Mouse (Mus musculus) heart, postnatal 10 days (tissue): ENCODE measurements around the gene Arid3a. TPM values are rescaled to one million over a fixed set of nuclear protein-coding genes. Genes with fewer than 3 reads are reported as not detected.

ENCODE experiments used
- DNase-seq, 2 experiments: peaks; one replicate each; pipeline ENCODE4 v3.0.0; 2021
- intact Hi-C: fragments of 180-260 bp; cut with DNase I; formaldehyde crosslinking; loops from one replicate; pipeline ENCODE4 v1.15.1; 2025
- total RNA-seq, 2 experiments: library from RNA; stranded (reverse); gene quantifications; 2 replicates each; pipeline ENCODE4 v1.2.3; 2021

Arid3a gene
- total RNA-seq, 2 experiments from 2014 or later: 3.1 to 3.2 TPM

DNA sequence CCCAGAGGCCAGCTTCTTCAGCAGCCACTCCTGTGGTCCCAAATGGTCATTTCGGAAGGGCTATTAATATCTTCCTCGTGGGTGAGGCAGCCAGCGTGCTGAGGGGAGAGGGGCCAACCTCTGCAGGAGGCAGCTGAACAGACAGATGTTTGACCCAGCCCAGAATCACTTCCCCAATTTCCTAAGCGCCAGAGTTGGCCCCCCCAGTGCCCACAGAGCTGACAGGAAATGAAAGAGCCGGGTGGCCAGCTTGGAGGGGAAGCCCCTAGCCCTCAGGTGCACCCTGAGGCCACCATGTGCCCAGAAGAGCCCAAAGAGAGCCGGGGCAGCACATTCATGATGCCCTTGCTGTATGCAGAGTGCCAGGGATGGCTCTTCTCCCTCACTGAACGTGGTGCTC lies 13.9 kb downstream of the Arid3a start:
- DNase-seq: peak; percentile 41 to 47
- intact Hi-C loops: no loop called here

DNA sequence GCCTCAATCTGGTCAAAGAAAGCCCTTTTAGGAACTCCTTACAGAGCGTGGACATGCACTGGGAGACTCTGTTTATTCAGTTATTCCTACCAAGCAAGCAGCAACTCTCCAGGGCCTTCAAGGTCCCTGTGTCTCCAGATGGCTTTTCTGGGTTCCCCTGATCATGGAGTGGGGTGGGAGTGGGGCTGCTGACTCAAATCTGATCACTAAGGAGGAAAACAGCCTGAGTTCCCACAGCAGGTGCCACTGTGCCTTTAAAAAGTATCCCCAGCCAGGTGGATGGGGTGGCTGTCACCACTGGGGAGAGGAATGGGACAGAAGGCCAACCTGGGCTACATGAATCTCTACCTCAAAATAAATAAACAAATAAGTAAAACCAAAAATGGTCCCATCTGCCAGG lies 16.1 kb downstream of the Arid3a start:
- intact Hi-C loops: no loop called here
- no peak for DNase-seq

DNA sequence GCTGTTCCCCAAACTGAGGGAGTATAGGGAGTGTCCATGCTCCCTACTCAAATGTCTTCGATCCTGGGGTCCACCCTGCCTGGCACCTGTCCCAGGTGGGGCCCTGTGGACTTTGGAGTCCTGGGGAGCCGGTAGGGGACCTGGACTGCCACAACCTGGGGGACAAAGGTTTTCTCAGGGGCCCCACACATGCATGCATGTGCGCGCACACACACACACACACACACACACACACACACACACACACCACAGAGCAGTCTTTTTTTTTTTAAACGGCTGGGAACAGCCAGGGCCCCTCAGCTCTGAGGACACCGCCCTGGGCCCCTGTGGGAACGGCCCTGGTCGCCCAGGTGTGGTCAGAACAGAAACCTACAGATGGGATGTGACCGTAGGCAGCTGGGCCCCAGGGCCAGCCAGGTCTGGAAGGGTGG lies 16.6 kb downstream of the Arid3a start:
- intact Hi-C loops: no loop called here

DNA sequence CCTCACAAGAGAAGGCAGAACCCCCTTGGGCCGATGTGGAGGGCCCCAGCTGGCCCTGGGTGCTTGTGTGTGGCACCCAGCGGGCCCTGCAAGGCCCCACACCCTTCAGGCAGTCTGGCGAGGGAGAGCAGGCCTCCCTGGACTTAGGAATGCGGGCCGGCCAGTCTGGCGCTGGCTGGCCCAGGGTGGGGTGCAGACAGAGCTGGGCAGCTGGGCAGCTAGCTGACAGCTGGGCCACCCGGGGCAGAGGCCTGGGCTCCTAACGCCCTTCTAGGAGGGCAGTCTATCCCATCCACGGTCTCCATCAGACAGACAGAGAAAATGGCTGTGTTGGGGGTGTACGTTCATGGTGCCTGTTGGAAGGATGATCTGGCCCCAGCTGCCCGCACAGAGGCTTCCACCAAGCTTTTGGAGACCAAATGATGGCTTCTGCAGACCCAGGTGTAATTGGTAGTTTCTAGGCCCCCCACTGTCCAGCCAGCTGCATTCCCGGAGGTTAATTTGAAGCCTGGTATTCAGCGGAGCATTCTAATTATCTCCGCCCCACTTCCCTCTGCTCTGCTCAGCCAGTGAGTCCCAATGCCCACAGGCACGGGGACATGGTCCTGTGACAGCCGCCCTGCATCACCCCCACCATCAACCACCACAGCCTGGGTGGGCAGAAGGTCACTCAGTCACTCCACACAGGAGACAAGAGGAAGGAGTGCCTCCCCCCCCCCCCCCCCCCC lies 18.8 kb downstream of the Arid3a start:
- intact Hi-C loops: no loop called here

More for the DNA sequence above, 16.6 kb downstream of the Arid3a start:
- DNase-seq: no peak

DNA sequence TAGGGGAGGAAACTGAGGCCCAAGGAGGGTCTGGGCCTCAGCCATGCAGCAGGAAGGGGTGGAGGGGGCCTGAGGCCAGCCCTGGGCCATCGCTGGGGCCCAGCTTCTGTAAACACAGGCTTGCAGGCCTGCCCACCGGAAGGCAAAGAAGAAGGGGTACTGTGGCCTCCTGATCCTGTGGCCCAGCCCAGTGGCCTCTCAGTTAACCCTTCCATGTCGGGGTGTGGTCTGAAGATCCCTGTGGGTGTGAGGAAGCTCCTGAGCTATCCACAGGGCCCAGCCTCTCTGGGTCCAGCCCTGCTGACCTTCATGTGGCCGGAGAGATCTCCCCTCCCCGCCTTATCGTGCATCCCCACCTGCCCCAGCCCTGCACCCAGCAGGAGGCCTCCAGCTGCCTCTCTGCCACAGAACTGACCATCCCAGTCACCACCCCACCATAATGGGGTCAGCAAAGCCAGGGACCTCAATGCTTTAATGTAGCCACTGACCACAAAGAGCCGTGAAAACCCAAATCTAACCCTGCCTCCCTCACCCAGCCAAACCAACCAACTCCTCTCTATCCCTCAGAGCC lies 20.0 kb downstream of the Arid3a start:
- intact Hi-C loops: no loop called here
- no peak for DNase-seq

More for the DNA sequence above, 18.8 kb downstream of the Arid3a start:
- no peak for DNase-seq

DNA sequence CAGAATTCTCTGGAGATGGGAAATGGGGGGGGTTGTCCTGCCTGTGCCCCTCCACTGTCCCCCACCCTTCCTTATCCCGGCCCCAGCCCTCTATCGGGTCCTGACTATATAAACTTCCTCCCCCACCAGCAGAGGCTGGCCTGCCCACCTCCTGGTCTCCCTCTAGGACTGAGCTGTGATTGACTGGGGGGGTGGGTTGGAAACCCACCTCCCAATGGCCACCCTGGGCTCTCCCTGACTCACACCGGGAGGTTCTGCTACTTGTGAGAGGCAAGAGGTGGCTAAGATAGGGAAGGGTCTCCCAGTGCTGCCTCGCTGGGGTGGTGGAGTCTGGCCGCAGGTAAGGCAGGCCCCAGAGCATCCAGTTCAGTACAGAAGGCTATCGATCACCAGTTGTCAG lies 20.7 kb downstream of the Arid3a start:
- intact Hi-C loops: no loop called here
- DNase-seq: no peak

DNA sequence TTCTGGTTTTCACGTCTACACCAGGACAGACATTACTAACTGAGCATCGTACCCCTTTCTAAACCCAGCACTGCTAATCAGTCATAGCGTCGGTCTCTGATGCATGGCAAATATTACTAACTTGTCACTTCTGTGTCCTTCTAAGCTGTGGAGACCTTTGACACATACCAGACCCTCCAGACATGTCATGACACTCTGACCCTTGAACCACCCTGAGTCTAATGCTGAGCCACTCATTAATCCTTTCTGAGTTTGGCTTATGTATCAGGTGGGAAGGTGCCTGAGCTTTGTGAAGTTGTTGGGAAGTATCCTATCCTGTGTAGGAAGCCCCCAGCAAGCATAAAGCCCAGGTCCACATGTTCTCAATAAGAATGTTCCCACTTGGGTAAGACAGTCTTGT lies 23.0 kb downstream of the Arid3a start:
- DNase-seq: no peak
- intact Hi-C loops: no loop called here

DNA sequence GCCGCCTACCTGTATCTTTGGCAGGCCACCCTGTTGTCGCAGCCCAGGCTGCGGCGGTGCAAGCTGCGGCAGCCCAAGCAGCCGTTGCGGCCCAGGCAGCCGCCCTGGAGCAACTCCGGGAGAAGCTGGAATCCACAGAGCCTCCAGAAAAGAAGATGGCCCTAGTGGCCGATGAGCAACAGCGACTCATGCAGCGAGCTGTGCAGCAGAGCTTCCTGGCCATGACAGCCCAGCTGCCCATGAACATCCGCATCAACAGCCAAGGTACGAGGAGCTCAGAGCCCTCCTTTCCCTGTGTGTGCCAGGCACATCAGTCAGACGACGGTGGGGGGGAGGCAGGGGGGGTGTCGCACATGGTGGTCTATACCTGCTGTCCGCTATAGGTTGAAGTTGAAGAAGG lies 23.8 kb downstream of the Arid3a start:
- no peak for DNase-seq
- intact Hi-C loops: no loop called here

DNA sequence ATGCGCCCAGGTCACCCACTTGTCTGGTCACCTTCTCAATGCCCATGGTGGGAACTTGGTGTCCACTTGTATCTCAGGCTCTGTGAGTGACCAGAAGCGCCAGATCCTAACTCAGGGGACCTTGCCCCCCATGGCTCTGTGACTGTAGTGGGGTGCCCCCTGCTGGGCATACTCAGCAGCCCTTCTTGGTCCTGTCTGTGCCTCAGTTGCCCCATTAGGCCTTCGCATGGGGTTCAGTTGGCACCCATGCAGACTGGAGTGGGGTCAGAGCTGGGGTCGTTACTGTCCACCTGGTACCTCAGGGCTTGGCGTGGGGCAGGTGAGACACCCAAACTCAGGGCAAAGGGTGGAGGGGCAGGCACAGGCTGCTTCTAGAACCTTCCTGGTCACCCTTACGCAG lies 27.1 kb downstream of the Arid3a start:
- DNase-seq: no peak
- intact Hi-C loops: no loop called here

DNA sequence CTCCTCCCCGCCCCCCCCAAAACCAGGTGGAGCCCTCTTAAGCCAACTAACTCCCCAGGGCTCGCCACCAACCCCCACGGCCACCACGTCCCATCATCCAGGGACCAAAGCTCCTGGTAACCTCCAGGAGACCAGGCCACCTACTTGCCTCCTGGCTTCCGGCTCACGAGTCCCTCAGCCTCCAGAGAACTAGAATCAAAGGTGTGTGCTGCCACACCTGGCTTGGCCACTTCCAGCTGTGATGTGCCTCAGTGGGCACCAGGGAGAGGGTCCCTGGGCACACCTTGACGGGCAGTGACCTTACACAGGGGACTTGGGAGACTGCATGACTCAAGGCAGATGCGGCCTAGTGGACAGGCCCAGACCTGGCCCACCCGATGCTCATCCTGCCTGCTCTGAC lies 28.8 kb downstream of the Arid3a start:
- DNase-seq: no peak
- intact Hi-C loops: no loop called here

DNA sequence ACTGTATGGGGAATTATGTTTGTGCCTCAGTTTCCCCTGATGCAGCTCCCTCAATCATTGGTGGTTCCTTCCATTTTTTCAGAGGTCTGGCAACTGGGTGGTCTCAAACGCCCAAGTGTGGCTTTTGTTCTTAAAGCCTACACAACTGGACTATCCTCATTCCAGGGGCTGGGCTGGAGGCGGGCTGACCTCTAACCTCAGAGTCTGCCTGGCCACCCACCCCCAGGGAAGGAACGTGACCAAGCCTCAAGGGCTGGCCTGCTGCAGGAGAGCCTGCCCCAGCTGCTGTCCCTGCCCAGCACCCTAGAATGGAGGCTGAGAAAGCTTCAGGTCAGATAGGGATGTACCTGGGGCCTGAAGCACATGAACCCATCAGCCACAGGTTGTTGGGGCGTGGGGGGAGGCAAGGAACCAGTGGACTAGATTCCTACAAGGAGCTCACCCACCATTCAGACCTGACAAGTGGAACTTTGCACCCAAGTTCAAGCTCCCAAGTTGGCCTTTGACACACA lies 29.9 kb downstream of the Arid3a start:
- intact Hi-C loops: no loop called here
- no peak for DNase-seq

DNA sequence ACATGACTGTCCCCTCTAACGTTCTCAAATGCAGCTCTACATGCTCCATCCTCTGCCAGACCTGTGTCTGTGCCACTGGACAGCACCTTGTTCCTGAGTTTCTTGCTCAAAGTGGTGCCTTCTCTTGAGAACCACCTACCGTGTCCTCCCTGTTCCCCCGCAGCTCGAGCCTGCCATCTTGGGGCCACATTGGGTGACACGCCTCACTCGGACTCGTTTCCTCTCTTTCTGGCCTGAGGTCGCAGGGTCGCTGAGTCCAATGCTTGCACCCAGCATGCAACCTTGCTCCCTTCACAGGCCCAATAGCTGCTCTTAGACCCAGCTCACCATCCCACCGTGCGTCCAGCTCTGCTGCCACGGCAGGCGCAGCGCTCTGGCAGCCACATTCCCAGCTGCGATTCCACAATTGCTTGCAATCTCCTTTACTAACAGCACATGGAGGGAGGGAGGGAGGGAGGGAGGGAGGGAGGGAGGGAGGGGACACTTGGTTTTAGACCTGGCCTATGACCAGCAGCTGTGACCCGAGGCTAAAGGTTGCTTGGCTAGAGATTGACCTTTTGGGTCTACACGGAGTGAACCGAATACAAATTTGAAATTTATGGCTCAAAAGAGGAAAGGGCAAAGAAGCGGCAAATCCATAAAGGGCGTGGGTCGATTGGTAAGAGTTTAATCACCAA lies 31.4 kb downstream of the Arid3a start:
- DNase-seq: peak; percentile 85 to 92
- intact Hi-C loops: loop anchor here (1.0 to 2.0 kb wide), 3 partner anchors 33 to 123 kb away; no protein-coding TSS in a partner anchor

DNA sequence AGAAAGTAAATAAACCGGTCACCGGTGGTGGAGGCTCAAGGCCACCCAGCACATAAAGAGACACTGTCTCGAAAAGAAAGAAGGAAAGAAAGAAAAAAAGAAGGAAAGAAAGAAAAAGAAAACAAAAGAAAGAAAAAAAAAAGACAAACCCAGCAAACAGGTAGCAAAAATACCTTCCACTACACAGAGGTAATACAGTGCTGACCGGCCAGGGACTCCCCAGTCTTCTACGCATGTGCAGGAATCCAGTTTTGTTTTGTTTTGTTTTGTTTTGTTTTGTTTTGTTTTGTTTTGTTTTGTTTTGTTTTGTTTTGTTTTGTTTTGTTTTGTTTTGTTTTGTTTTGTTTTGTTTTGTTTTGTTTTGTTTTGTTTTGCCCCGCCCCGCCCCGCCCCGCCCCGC lies 32.6 kb downstream of the Arid3a start:
- intact Hi-C loops: loop anchor here (2.0 kb wide), 1 partner anchor 125 kb away; no protein-coding TSS in a partner anchor

DNA sequence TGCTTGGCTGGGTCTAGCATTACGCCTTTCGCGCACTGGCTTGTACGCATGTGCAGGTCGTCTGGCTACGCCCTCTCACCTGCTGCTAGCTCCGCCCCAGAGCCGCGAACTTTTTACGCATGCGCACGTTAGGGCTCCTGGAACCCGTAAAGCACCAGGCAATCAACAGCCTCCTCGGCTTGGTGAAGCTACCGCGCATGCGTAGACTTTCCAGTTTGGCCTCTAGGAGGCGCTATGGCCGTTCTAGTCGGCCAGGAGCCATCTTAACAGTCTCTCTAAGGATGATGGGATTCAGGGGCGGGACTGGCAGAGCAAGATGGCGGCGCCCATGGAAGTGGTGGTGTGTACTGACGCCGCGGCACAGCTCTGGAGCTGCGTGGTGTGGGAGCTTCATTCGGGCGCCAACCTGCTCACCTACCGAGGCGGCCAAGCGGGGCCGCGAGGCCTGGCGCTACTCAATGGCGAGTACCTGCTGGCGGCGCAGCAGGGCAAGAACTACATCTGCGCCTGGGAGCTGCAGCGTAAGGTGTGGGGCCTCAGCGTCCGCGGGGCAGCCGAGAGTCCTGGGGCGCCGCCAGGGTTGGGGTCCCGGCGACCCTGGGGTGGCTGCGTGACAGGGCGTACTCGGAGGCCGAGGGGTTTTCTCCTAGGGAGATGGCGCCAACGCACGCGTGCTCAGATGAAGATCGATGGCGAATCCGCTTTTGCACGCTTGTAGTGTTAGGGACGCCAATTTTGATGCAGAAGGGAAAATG lies 33.2 kb downstream of the Arid3a start, which contains the start of gene Wdr18:
TSS of gene Wdr18 (plus strand) at position 306 of the 755 bp plus-strand sequence.
- intact Hi-C loops: loop anchor here (2.0 kb wide), 2 partner anchors 23 to 125 kb away; no protein-coding TSS in a partner anchor
- DNase-seq: peak; percentile 100

More for the DNA sequence above, 32.6 kb downstream of the Arid3a start:
- DNase-seq: peak in 1 of 2 experiments; percentile 49

DNA sequence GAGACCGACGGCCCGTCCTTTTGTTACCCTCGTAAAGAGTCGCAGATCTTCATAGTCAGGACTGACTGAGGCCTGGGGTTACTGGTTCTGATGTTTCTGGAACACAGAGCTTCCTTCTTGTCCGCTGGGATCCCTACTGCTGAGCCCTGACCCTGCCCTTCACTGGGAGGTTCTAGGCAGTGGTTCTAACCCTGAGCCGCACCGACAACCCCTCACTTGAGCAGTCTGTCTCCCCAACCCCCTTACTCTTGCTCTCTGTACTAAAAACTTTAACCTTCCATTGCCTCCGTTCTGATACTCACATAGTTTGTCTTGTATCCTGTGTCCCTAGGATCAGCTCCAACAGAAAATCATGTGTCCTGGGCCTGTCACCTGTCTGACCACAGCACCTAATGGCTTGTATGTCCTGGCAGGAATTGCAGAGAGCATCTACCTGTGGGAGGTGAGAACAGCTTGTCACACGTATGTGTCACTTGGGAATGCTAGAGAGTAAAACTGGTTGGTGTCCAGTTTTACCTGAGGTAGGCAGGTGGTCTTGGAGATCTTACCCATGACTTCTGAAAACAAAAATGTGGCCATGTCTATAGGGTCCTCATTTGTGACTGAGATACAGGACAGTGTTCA lies 33.9 kb downstream of the Arid3a start:
- no peak for DNase-seq
- intact Hi-C loops: loop anchor here (2.0 kb wide), 1 partner anchor 22 kb away; no protein-coding TSS in a partner anchor

DNA sequence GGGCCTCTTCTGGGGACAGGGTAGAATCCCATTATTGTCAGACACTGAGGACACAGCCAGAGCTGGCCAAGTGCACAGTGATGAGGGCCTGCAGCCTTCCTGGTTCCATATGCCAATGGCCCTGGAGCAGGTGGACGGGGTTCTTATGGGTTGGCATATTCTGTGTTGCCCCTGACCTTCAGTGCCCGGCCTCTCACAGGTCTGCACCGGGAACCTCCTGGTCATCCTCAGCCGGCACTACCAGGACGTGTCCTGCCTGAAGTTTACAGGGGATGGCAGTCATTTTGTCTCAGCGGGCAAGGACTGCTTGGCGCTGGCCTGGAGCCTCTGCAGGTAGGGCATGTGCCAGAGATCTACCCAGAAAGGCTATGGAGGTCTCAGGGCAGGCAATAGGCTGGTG lies 37.9 kb downstream of the Arid3a start:
- DNase-seq: no peak
- intact Hi-C loops: no loop called here

DNA sequence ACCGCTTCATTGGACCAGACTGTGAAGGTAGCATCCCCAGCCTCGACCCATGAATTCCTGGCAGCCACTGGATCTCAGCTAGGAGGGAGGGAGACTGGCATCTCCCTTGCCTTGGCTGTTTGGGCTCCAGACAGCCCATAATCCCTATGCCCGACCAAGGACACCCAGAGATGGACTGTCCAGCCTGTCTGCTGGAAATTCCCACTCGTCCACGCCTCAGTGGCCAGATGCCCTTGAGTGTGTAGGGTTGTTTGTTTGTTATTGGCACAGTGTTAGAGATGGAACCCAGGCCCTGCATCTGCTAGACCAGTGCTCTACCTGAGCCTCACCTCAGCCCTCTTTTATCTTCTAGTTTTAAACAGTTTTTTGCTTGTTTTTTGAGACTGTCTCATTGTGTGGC lies 38.5 kb downstream of the Arid3a start:
- intact Hi-C loops: no loop called here
- no peak for DNase-seq

DNA sequence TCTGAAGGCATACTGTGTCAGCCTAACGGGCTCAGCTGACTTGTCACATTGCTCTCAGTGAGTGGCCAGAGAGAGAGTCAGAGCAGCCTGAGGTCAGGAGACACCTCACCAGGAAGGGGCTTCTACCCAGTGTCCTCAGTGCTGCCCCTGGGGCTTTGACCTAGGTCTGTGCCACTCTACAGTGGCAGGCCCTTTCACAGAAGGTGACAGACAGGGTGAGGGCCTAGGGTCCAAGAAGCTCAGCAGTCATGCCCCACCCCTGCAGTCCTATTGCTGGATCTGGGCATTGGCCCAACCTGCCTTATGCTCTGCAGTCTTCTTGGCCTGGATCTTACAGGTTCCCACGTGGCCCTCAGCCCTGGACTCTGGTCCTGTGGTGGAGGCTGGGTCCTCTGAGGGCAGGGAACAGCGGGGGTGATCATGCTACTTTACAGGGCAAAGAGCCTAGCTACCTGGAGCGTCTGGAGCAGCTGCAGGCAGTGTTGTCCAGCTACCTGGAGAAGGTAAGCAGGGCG lies 40.1 kb downstream of the Arid3a start:
- peak; percentile 65 to 73 for DNase-seq
- intact Hi-C loops: no loop called here

DNA sequence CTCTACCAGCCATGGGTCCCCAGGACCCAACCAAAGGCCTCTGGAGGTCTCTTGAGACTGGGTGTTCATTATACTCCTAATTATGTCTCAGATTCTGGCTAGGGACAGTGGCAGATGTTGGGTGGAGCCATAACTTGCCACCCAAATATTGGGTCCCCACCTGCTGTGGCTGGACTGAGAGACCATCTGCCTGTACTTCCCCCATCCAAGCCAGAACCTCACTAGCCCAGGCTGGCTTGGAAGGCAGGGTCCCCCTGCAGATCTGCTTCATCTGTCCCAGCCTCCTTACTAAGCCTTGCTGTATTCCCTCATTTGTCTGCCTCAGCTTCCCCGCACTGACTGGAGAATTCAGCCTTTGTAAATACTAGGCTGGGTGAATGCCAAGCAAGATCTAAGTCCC lies 41.3 kb downstream of the Arid3a start:
- no peak for DNase-seq
- intact Hi-C loops: no loop called here

DNA sequence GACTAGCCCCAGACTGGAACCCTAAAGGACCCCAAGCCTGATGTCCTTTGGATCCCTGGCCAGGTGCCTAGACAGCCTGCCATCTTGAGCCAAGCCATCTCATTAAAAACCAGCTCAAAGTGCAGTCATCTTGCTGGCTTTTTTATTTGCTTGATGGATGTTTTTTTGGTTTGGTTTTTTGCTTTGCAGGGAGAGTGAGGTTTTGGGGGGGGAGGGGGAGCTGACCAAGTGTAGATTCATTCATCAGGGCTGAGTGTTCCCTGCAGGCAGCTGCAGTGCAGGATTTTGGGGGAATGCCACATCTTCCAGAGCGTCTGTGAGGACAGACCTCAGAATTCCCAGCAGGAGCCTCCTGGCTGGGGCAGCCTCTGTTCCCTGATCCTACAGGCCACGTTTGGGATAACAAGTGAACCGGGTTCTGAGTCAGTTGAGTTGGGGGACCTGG lies 42.3 kb downstream of the Arid3a start:
- intact Hi-C loops: no loop called here
- peak; percentile 37 to 39 for DNase-seq
